Mouse (Mus musculus) right cerebral cortex, postnatal 4 days (tissue): ENCODE measurements around the gene Abraxas1.
A peak's percentile ranks its signal among the peaks of the same experiment; 100 is the strongest.

Experiments used
- DNase-seq: peaks from one replicate; pipeline ENCODE4 v3.0.0-alpha.2; 2022

The Abraxas1 gene

GRCm38 (mm10) chr5:100821375-100821774 is 610 bp upstream of the Abraxas1 start:
- no peak for DNase-seq

GRCm38 (mm10) chr5:100819568-100820480 is 941 bp downstream of the Abraxas1 start:
- no peak for DNase-seq

- DNase-seq = no peak
These were observed 2.4 kb downstream of the Abraxas1 start for GRCm38 (mm10) chr5:100818341-100818740.

- peak; percentile 90 for DNase-seq
These were observed 22.5 kb downstream of the Abraxas1 start, which contains the start of the genes Helq and Mrps18c for GRCm38 (mm10) chr5:100798165-100798860. Gene Helq (minus strand): TSS chr5:100798598. Gene Mrps18c (plus strand): TSS chr5:100798627.

GRCm38 (mm10) chr5:100794084-100794483 is 26.7 kb downstream of the Abraxas1 start:
- no peak for DNase-seq

GRCm38 (mm10) chr5:100792261-100792660 is 28.5 kb downstream of the Abraxas1 start:
- no peak for DNase-seq

GRCm38 (mm10) chr5:100787527-100787926 is 33.2 kb downstream of the Abraxas1 start:
- DNase-seq = no peak

GRCm38 (mm10) chr5:100779002-100779401 is 41.8 kb downstream of the Abraxas1 start:
- DNase-seq = no peak

GRCm38 (mm10) chr5:100776900-100777299 is 43.9 kb downstream of the Abraxas1 start:
- no peak for DNase-seq

GRCm38 (mm10) chr5:100775778-100776404 is 44.9 kb downstream of the Abraxas1 start:
- no peak for DNase-seq

GRCm38 (mm10) chr5:100771575-100771974 is 49.2 kb downstream of the Abraxas1 start:
- no peak for DNase-seq

GRCm38 (mm10) chr5:100766026-100766425 is 54.7 kb downstream of the Abraxas1 start:
- no peak for DNase-seq

GRCm38 (mm10) chr5:100761736-100762135 is 59.0 kb downstream of the Abraxas1 start:
- no peak for DNase-seq

GRCm38 (mm10) chr5:100760049-100760663 is 60.6 kb downstream of the Abraxas1 start:
- DNase-seq = no peak

- DNase-seq = no peak
These were observed 62.6 kb downstream of the Abraxas1 start for GRCm38 (mm10) chr5:100758121-100758520.
